Mouse (Mus musculus): ENCODE results near the gene Olfr608.
"Not testable (repeated sequence)": the region's sequence is repeated elsewhere in the genome, so short reads cannot be mapped to it uniquely, and the experiment has no call there.

GRCm38 (mm10) chr7:103477106-103477505 lies 7.4 kb downstream of the Olfr608 start:
- TF ChIP-seq GATA1 (IDR thresholded peaks at IDR 0.05; ENCODE audit: borderline replicate concordance, low read length); FLI1 (IDR thresholded peaks at IDR 0.05; ENCODE audit: low read length): not testable (repeated sequence)

All from megakaryocyte, embryonic 14.5 days (primary cell).